ENCODE assay signal across 9 mouse cellular contexts in the genomic region with DNA sequence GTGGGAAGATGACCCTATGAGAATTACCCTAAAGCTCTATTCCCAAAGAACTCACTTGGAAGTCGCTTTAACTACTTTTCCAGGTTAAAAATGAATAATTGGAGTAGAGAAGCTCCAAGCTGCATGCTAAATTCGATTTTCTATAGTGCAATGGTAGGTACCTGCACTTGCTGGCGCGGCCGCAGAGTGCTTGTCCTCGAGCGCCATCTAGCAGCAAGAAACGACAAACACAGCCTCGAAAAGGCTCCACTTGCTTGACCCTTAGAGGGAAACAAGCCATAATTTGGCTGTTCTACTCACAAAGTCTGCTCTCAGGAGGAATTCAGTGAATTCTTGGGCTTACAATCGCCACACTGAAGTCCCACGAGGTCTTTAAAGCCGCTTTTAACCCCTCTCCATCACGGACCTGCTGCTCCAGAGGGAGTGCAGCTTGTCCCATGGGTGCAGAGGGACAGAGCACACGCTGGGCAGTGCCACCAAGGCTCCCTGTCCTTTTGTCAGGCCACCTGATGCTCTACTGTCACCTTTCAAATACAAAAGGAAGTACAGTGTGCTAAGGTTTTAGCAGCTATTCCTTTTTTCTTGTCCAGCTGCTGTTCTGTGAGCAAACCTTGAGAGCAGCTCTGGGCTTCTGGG. TPM values are rescaled to one million over a fixed set of nuclear protein-coding genes. Genes with fewer than 3 reads are reported as not detected.
DNase-seq lines count a peak whose midpoint lies in the region; ATAC-seq and TF ChIP-seq lines count a peak whose summit lies in the region.
"Had no signal": no experiment of that assay in that cellular context is flagged by ENCODE, and none has a peak within 500 bp of the region (broad histone marks: within the 10 kb centered on the region; RNA-seq: fewer than 3 reads in every experiment).

No protein-coding gene starts in this region.

- DNase-seq in kidney, postnatal 0 days (ENCODE audit: low spot score): peak; percentile 86
- peak; percentile 85 for DNase-seq in ZHBTc4 (ENCODE audit: low read depth, low spot score)
- peak; percentile 87 for DNase-seq in hindbrain, postnatal 0 days (ENCODE audit: low spot score)
- peak; percentile 11 to 21 for DNase-seq in lung, adult 18-20 months
- peak; percentile 30 for DNase-seq in ovary, adult 18-20 months (ENCODE audit: low spot score)
- DNase-seq in thymus, postnatal 36 days: peak; percentile 60 to 62

- H3K27me3 ChIP-seq in kidney, postnatal 0 days (ENCODE audit: insufficient read depth, low read length): no peaks in the 10 kb centered on the region
- H3K27me3 ChIP-seq in kidney, embryonic 14.5 days (ENCODE audit: control insufficient read depth, insufficient read depth, low read length): 0 out of 2 replicates have a peak, but pooled peaks cover 3% of the 10 kb centered on the region
- no peaks in the 10 kb centered on the region for H3K27me3 ChIP-seq in hindbrain, postnatal 0 days (ENCODE audit: insufficient read depth, low read length)
- H3K27me3 ChIP-seq: stomach, embryonic 15.5 days had no signal

- 8% methylated on average over 14 of the region's 14 CpGs for WGBS in kidney, postnatal 0 days
- 10% methylated on average over 14 of the region's 14 CpGs for WGBS in kidney, embryonic 14.5 days
- 6% methylated on average over 14 of the region's 14 CpGs for WGBS in hindbrain, postnatal 0 days

- H3K9ac ChIP-seq in kidney, postnatal 0 days (ENCODE audit: low read depth, low read length): no peak overlapping the region
- no peak overlapping the region for H3K9ac ChIP-seq in kidney, embryonic 14.5 days (ENCODE audit: low read depth, low read length)
- H3K9ac ChIP-seq in hindbrain, postnatal 0 days (replicated peaks; ENCODE audit: low read length): no peak overlapping the region
- H3K9ac ChIP-seq: stomach, embryonic 15.5 days had no signal

- no peak overlapping the region for H3K4me2 ChIP-seq in kidney, postnatal 0 days (ENCODE audit: low read length)
- H3K4me2 ChIP-seq in kidney, embryonic 14.5 days (replicated peaks; ENCODE audit: low read depth, low read length): no peak overlapping the region
- H3K4me2 ChIP-seq in hindbrain, postnatal 0 days (ENCODE audit: low read depth, low read length): no peak overlapping the region
- H3K4me2 ChIP-seq: stomach, embryonic 15.5 days had no signal

- no peaks in the 10 kb centered on the region for H3K9me3 ChIP-seq in kidney, postnatal 0 days (replicated peaks; ENCODE audit: low read length)
- H3K9me3 ChIP-seq in kidney, embryonic 14.5 days (ENCODE audit: control insufficient read depth, low read length): no peaks in the 10 kb centered on the region
- H3K9me3 ChIP-seq in hindbrain, postnatal 0 days (ENCODE audit: low read length): no peaks in the 10 kb centered on the region
- H3K9me3 ChIP-seq: stomach, embryonic 15.5 days had no signal

- TF ChIP-seq CTCF in kidney, postnatal 0 days (IDR thresholded peaks at IDR 0.05; ENCODE audit: low read depth): peak; percentile 90
- TF ChIP-seq CTCF in hindbrain, postnatal 0 days (IDR thresholded peaks at IDR 0.05; ENCODE audit: low read depth): peak; percentile 91

- H3K4me3 ChIP-seq in kidney, postnatal 0 days (replicated peaks; ENCODE audit: low read depth, low read length): no peak overlapping the region
- no peak overlapping the region for H3K4me3 ChIP-seq in kidney, embryonic 14.5 days (ENCODE audit: low read length)
- no peak overlapping the region for H3K4me3 ChIP-seq in hindbrain, postnatal 0 days (ENCODE audit: low read length)
- H3K4me3 ChIP-seq: stomach, embryonic 15.5 days had no signal

- H3K4me1 ChIP-seq in kidney, postnatal 0 days (replicated peaks; ENCODE audit: insufficient read depth, low read length): no peaks in the 10 kb centered on the region
- no peaks in the 10 kb centered on the region for H3K4me1 ChIP-seq in kidney, embryonic 14.5 days (ENCODE audit: control insufficient read depth, insufficient read depth, low read length)
- H3K4me1 ChIP-seq in hindbrain, postnatal 0 days (ENCODE audit: insufficient read depth, low read length): no peaks in the 10 kb centered on the region
- H3K4me1 ChIP-seq: stomach, embryonic 15.5 days had no signal

- H3K36me3 ChIP-seq in kidney, postnatal 0 days (ENCODE audit: insufficient read depth, low read length): no peaks in the 10 kb centered on the region
- no peaks in the 10 kb centered on the region for H3K36me3 ChIP-seq in kidney, embryonic 14.5 days (ENCODE audit: control insufficient read depth, insufficient read depth, low read length)
- H3K36me3 ChIP-seq in hindbrain, postnatal 0 days (ENCODE audit: insufficient read depth, low read length): no peaks in the 10 kb centered on the region
- H3K36me3 ChIP-seq: stomach, embryonic 15.5 days had no signal

- no peak for ATAC-seq in kidney, postnatal 0 days (replicated peaks; ENCODE audit: low FRiP score, low read depth)
- no peak for ATAC-seq in kidney, embryonic 14.5 days (ENCODE audit: low FRiP score, low TSS enrichment)
- peak; percentile 94 for ATAC-seq in common myeloid progenitor, adult 5-6 weeks (replicated peaks; ENCODE audit: low read depth, poor library complexity, severe bottlenecking)
- ATAC-seq in hindbrain, postnatal 0 days: 0 out of 2 replicates have a peak, but pooled peaks have one; percentile 58

- H3K27ac ChIP-seq in kidney, postnatal 0 days: no peak overlapping the region
- no peak overlapping the region for H3K27ac ChIP-seq in kidney, embryonic 14.5 days (ENCODE audit: low read depth, low read length)
- no peak overlapping the region for H3K27ac ChIP-seq in hindbrain, postnatal 0 days
- H3K27ac ChIP-seq: stomach, embryonic 15.5 days had no signal

RNA-seq across cellular contexts. Expression of a gene that starts 37.0 kb away (rescaled TPM):
- 0.63 and 0.94 TPM in 2 replicates for polyA plus RNA-seq in kidney, postnatal 0 days (2015; fragmentation: Nextera tagmentation; extraction: Ambion mirVana)
- 0.13 and 0.23 TPM in 2 replicates for polyA plus RNA-seq in kidney, embryonic 14.5 days (2014; fragmentation: Nextera tagmentation; extraction: Ambion mirVana)
- not detected in 2 replicates for total RNA-seq in common myeloid progenitor, adult 5-6 weeks (2017)
- total RNA-seq in hindbrain, postnatal 0 days (2014; rRNA removed): 3.7 and 5.2 TPM in 2 replicates
- 3.4 and 3.5 TPM in 2 replicates for polyA plus RNA-seq in hindbrain, postnatal 0 days (2015; fragmentation: Nextera tagmentation; extraction: Ambion mirVana)

Comparison
In these comparisons a context has a peak if more than half of its experiments do, and no peak if none do; other contexts are left out.
1. ATAC-seq: peak in common myeloid progenitor, adult 5-6 weeks (single experiment) and hindbrain, postnatal 0 days (single experiment); none in kidney, postnatal 0 days (single experiment) and kidney, embryonic 14.5 days (single experiment).
2. DNase-seq: peak in every context shown above with its lines; median percentile 87 in hindbrain, postnatal 0 days; 86 in kidney, postnatal 0 days; 85 in ZHBTc4; 61 in thymus, postnatal 36 days; 30 in ovary, adult 18-20 months; 16 in lung, adult 18-20 months.